Mouse (Mus musculus) embryonic facial prominence, embryonic 10.5 days (tissue): ENCODE results near the gene Pick1. TPM values are rescaled to one million over a fixed set of nuclear protein-coding genes. Genes with fewer than 3 reads are reported as not detected.

Experiments
- DNase-seq: peaks from one replicate; pipeline ENCODE4 v3.0.0-alpha.2; 2017; ENCODE audit warnings: low spot score
- H3K27ac ChIP-seq: fragments of 300-500 bp; sonication (generic); replicated peaks from 2 replicates; pipeline ENCODE4 v1.5.1; 2016; ENCODE audit warnings: mild to moderate bottlenecking
- H3K27me3 ChIP-seq: fragments of 300-500 bp; sonication (generic); replicated peaks from 2 replicates; pipeline ENCODE4 v1.6.1; 2016; ENCODE audit warnings: low read depth, mild to moderate bottlenecking; ENCODE audit not compliant: poor library complexity, severe bottlenecking
- H3K36me3 ChIP-seq: fragments of 300-500 bp; sonication (generic); replicated peaks from 2 replicates; pipeline ENCODE4 v1.6.1; 2016; ENCODE audit warnings: mild to moderate bottlenecking, moderate library complexity
- H3K4me1 ChIP-seq: fragments of 300-500 bp; sonication (generic); 2 replicates; pipeline ENCODE4 v1.6.1; 2016
- H3K4me3 ChIP-seq: fragments of 300-500 bp; sonication (generic); 2 replicates; pipeline ENCODE4 v1.5.1; 2016; ENCODE audit warnings: mild to moderate bottlenecking, moderate library complexity
- H3K9me3 ChIP-seq: fragments of 300-500 bp; sonication (generic); 2 replicates; pipeline ENCODE4 v1.6.1; 2016; ENCODE audit warnings: mild to moderate bottlenecking
- WGBS: fragments of 180-500 bp; shearing (Covaris S2); methylation state at CpG from one replicate; pipeline ENCODE4 v1.1.7; 2016; 5-methylcytosine and 5-hydroxymethylcytosine counted together
- polyA plus RNA-seq: library from polyadenylated mRNA; unstranded; fragments of >200 nt; fragmentation: Nextera tagmentation; extraction: Ambion mirVana; gene quantifications from 2 replicates; pipeline ENCODE4 v1.2.1, GENCODE M21; 2016

Pick1 gene
- polyA plus RNA-seq, 1 experiment from 2014 or later = 50.1 TPM

DNA sequence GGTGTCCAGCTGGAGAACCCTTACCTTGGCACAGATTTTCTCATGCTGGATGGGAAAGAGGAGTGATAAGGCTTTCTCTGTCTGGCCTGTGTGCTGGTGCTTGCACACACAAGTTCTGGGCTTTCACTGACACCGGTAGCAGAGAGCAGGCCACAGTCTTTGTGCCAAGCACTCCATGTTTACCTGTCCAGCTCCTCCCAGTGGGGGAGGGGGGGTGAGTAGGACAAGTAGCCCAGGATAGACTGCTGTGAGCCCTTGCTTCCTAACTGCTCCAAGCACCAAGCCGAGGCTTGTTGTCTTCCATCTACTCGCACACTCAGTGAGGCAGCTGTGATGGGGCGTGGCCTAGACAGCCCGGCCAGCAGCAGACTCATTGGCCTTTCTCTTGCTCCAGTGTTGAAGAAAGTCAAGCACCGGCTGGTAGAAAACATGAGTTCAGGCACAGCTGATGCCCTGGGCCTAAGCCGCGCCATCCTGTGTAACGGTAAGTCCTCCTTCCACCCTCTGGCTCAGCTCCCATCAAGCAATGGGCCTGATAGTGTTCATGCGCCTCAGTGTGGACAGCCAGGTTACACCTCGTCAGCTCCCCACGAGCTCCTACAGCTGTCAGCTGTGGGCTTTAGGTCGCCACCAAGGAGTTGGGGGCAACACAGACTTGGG is 13.7 kb downstream of the Pick1 start:
- H3K36me3 ChIP-seq = peaks cover 86% of the 10 kb centered on the region
- no peak for DNase-seq
- no peaks in the 10 kb centered on the region for H3K27me3 ChIP-seq
- no peak overlapping the region for H3K27ac ChIP-seq
- no peaks in the 10 kb centered on the region for H3K9me3 ChIP-seq
- WGBS = 72% methylated on average over 13 of the region's 13 CpGs
- peaks cover 15% of the 10 kb centered on the region for H3K4me1 ChIP-seq
- H3K4me3 ChIP-seq = no peak overlapping the region

- Histone ChIP-seq H3K4me3 (no peak overlapping the region), H3K4me1 (peaks cover 15% of the 10 kb centered on the region), H3K27ac (no peak overlapping the region; the same call in 1 of the 2 replicates), H3K9me3 (no peaks in the 10 kb centered on the region), H3K27me3 (no peaks in the 10 kb centered on the region), H3K36me3 (peaks cover 86% of the 10 kb centered on the region)
- peak; percentile 96 for DNase-seq
- WGBS = 29% methylated on average over 10 of the region's 10 CpGs
Measured at GRCm38 (mm10) chr15:79243234-79244042, 14.5 kb downstream of the Pick1 start.

GRCm38 (mm10) chr15:79244071-79244893 is 15.3 kb downstream of the Pick1 start:
- H3K27ac ChIP-seq = peak overlapping the region; percentile 30; the same call in 1 of the 2 replicates
- H3K4me1 ChIP-seq = peaks cover 15% of the 10 kb centered on the region
- peaks cover 6% of the 10 kb centered on the region; the same call in 1 of the 2 replicates for H3K27me3 ChIP-seq
- no peak overlapping the region for H3K4me3 ChIP-seq
- 75% methylated on average over 7 of the region's 7 CpGs for WGBS
- DNase-seq = no peak
- H3K36me3 ChIP-seq = peaks cover 86% of the 10 kb centered on the region
- H3K9me3 ChIP-seq = no peaks in the 10 kb centered on the region

GRCm38 (mm10) chr15:79245321-79245720 is 16.3 kb downstream of the Pick1 start:
- 96% methylated on average over 3 of the region's 3 CpGs for WGBS
- Histone ChIP-seq H3K4me1 (peaks cover 15% of the 10 kb centered on the region), H3K27ac (0 out of 2 replicates have a peak overlapping the region, but pooled peaks have one; percentile 21), H3K4me3 (no peak overlapping the region), H3K36me3 (peaks cover 81% of the 10 kb centered on the region), H3K27me3 (peaks cover 15% of the 10 kb centered on the region), H3K9me3 (no peaks in the 10 kb centered on the region)
- DNase-seq = no peak

DNA sequence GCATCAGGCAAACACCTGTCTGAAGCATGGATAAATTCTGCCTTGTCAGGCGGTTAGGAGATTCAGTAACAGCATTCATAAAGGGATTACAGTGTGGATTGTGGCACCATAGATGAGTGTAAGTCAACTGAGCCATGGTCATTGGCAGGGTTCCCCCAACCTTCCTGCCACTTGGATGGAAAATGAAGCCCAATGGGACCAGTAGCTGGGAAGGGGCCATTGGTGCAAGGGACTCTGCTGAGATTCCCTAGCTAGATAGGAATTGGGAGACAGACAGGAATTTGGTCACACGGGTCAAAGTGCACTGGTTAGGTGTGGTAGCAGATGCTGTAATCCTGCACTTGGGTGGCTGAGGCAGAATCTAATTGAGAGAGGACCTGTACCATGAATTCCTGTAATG is 21.3 kb downstream of the Pick1 start:
- Histone ChIP-seq H3K27ac (no peak overlapping the region), H3K36me3 (peaks cover 43% of the 10 kb centered on the region), H3K9me3 (no peaks in the 10 kb centered on the region), H3K4me1 (peaks cover 36% of the 10 kb centered on the region), H3K4me3 (no peak overlapping the region), H3K27me3 (peaks cover 64% of the 10 kb centered on the region)
- DNase-seq = no peak
- 86% methylated on average over 2 of the region's 2 CpGs for WGBS

- Histone ChIP-seq H3K4me3 (peak overlapping the region; percentile 57; the same call in 1 of the 2 replicates), H3K27ac (no peak overlapping the region), H3K9me3 (no peaks in the 10 kb centered on the region), H3K4me1 (peaks cover 39% of the 10 kb centered on the region), H3K27me3 (peaks cover 69% of the 10 kb centered on the region), H3K36me3 (peaks cover 34% of the 10 kb centered on the region)
- WGBS = 55% methylated on average over 7 of the region's 7 CpGs
- DNase-seq = no peak
Measured at GRCm38 (mm10) chr15:79251168-79251567, 22.2 kb downstream of the Pick1 start.

DNA sequence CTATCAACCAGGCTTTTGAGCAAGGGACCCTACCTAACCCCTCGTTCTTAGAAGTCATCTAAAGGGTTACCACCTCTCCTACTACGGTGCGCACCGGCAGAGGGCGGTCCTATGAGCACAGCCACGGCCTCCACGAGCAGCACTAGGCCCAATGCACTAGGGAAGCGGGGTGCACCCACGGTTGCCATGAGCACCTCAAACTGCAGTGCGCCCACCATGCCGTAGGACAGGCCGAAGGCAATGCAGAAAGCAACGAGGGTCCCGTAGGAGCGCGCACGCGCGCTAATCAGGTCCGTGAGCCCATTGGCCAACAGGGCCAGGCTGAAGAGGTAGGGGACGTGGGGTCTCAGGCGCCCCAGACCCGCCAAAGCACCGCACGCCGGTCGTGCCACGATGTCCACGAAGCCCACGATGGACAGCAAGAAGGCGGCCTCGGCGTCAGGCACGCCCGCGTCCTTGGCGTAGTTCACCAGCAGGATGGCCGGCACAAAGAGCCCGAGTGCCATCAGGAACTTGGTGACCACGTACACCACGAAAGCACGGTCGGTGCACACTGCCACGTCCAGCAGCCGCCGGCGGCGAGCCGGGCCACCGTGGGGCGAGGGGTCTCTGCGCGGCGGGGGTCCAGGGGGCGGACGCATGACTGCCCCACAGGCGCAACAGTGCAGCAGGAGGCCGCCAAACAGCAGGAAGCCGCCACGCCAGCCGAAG is 23.0 kb downstream of the Pick1 start:
- Histone ChIP-seq H3K36me3 (peaks cover 26% of the 10 kb centered on the region), H3K4me3 (peak overlapping the region; percentile 57), H3K27ac (peak overlapping the region; percentile 75), H3K9me3 (no peaks in the 10 kb centered on the region), H3K4me1 (peaks cover 39% of the 10 kb centered on the region), H3K27me3 (peaks cover 69% of the 10 kb centered on the region)
- WGBS = 3% methylated on average over 61 of the region's 61 CpGs
- peak; percentile 61 for DNase-seq

DNA sequence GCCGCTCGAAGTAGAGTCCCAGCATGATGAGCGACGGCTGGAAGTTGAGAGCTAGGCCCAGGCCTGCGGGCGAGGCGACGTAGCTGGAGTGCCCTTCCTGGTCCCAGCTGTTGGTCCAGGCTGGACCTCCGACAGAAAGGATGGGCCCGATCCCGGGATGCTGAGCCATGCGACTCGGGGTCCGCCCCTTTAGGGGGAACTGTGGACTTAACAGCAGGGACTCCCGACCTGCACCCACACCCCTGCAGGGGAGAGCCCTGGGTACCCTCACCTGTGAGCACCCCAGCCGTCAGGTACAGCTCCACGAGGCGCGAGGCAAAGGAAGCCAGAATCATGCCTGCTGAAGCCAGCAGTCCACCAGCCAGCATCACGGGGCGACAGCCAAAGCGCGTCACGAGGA is 23.6 kb downstream of the Pick1 start:
- peak; percentile 57 for DNase-seq
- H3K27me3 ChIP-seq = peaks cover 69% of the 10 kb centered on the region
- H3K4me1 ChIP-seq = peaks cover 39% of the 10 kb centered on the region
- WGBS = 32% methylated on average over 24 of the region's 24 CpGs
- peaks cover 22% of the 10 kb centered on the region for H3K36me3 ChIP-seq
- peak overlapping the region; percentile 75 for H3K27ac ChIP-seq
- no peaks in the 10 kb centered on the region for H3K9me3 ChIP-seq
- H3K4me3 ChIP-seq = peak overlapping the region; percentile 57

DNA sequence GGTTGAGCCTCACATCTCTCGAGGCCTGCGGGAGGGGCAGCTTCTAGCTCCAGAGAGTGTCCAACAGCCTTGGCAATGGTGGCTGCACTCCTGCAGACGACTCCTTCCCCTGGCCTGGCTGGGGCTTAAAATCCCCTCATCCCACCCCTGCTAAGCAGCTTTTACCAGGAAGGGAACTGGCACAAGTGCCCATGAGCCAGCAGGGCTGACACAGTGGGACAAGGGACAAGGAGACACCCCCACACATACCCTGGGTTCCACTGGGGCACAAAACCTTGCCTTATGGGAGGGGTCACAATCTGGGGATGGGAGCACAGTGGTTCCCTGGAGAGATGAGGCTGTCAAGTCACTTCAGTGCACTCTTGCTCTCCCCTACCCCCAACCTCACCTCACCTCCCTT is 25.7 kb downstream of the Pick1 start, which contains the start of gene Slc16a8:
Slc16a8 (minus strand) TSS at position 101 of the 400 bp plus-strand sequence.
- peaks cover 55% of the 10 kb centered on the region for H3K4me1 ChIP-seq
- no peak within 1 kb of the TSS for H3K27ac ChIP-seq

DNA sequence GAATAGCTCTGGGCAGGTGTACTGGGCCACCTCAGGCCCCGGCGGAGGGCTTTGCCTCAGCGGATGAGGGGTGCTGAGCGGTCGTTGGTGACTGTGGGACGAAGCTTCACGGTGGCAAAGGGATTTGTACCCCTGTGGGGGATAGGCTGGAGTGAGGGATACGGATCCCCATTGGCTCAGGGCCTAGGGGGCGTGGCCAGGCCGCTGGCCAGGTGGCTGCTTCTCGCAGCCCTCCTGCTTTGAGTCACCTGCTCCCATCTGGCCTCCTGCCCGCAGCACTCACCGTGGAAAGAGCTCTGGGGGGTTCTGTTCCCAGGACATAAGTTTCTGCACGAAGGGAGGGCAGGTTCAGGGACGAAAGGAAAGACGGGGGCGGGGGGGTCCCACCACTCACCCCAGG is 29.5 kb downstream of the Pick1 start:
- WGBS = 32% methylated on average over 17 of the region's 17 CpGs
- H3K27me3 ChIP-seq = peaks cover 76% of the 10 kb centered on the region
- no peak for DNase-seq
- no peaks in the 10 kb centered on the region for H3K9me3 ChIP-seq
- no peaks in the 10 kb centered on the region for H3K36me3 ChIP-seq
- peaks cover 52% of the 10 kb centered on the region for H3K4me1 ChIP-seq
- H3K27ac ChIP-seq = no peak overlapping the region
- 0 out of 2 replicates have a peak overlapping the region, but pooled peaks have one; percentile 6 for H3K4me3 ChIP-seq

More for the DNA sequence above, 25.7 kb downstream of the Pick1 start, which contains the start of gene Slc16a8:
- peaks cover 1% of the 10 kb centered on the region; the same call in 1 of the 2 replicates for H3K36me3 ChIP-seq
- H3K4me3 ChIP-seq = no peak within 1 kb of the TSS
- no peak for DNase-seq
- H3K9me3 ChIP-seq = no peaks in the 10 kb centered on the region
- H3K27me3 ChIP-seq = peaks cover 76% of the 10 kb centered on the region
- WGBS = 24% methylated on average over 3 of the region's 3 CpGs

DNA sequence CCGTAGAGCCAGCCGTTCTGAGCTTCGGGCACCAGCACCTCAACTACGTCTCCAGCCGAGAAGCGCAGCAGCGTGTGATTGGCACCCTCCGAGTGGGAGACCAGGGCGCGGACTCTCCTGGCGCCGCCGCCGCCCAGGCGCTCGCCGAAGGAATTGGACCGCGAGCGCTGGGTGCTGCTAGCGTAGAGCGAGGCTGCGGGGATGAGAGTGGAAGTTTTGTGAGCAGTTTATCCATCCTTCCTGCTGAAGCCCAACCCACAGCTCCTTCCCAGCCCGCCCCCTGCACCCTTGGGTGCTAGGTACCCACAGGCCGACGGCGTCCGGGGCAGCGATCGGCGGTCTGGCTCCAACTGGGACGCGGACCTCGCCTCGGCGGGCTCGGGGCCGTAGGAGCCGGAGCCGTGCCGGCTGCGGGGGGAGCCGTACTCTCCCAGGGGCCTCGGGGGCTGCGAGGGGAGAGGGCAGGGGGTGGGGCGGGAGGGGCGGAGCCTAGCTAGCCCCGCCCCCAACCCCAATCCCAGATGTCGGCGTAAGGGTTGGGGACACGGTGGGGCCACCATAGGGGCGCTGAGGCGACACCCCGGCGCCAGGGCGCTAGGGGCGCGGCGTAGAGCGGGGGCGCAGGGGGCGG is 32.2 kb downstream of the Pick1 start:
- 1% methylated on average over 62 of the region's 62 CpGs for WGBS
- DNase-seq = peak; percentile 70
- Histone ChIP-seq H3K9me3 (no peaks in the 10 kb centered on the region), H3K4me3 (peak overlapping the region; percentile 76), H3K27me3 (peaks cover 81% of the 10 kb centered on the region), H3K36me3 (no peaks in the 10 kb centered on the region), H3K4me1 (peaks cover 43% of the 10 kb centered on the region), H3K27ac (peak overlapping the region; percentile 82)
